Mouse (Mus musculus) c-Kit-positive CD71-negative TER-119-negative erythroid progenitor cells, embryonic 14.5 days (primary cell): ENCODE results near the gene Ccl9.

Experiments
- DNase-seq: peaks from one replicate; pipeline ENCODE4 v3.0.0-alpha.2; 2013; ENCODE audit warnings: low read depth

The Ccl9 gene

GRCm38 (mm10) chr11:83578186-83578760, at the start of gene Ccl9:
Ccl9 (minus strand) TSS chr11:83578636.
- no peak for DNase-seq

GRCm38 (mm10) chr11:83623586-83623985, 45.1 kb upstream of the Ccl9 start:
- no peak for DNase-seq

GRCm38 (mm10) chr11:83619037-83619436, 40.6 kb upstream of the Ccl9 start:
- DNase-seq: no peak

- DNase-seq: no peak
Measured at GRCm38 (mm10) chr11:83618238-83618637, 39.8 kb upstream of the Ccl9 start.

GRCm38 (mm10) chr11:83616586-83616985, 38.1 kb upstream of the Ccl9 start:
- no peak for DNase-seq

GRCm38 (mm10) chr11:83610900-83611299, 32.5 kb upstream of the Ccl9 start:
- no peak for DNase-seq

GRCm38 (mm10) chr11:83606396-83606795, 28.0 kb upstream of the Ccl9 start:
- no peak for DNase-seq

- DNase-seq: no peak
Measured at GRCm38 (mm10) chr11:83605535-83605934, 27.1 kb upstream of the Ccl9 start.

- no peak for DNase-seq
Measured at GRCm38 (mm10) chr11:83604698-83605097, 26.3 kb upstream of the Ccl9 start.

GRCm38 (mm10) chr11:83603399-83603798, 25.0 kb upstream of the Ccl9 start:
- DNase-seq: no peak

GRCm38 (mm10) chr11:83600576-83600975, 22.1 kb upstream of the Ccl9 start:
- no peak for DNase-seq

GRCm38 (mm10) chr11:83598991-83599390, 20.6 kb upstream of the Ccl9 start:
- no peak for DNase-seq

- DNase-seq: no peak
Measured at GRCm38 (mm10) chr11:83598207-83598837, 19.9 kb upstream of the Ccl9 start.

- no peak for DNase-seq
Measured at GRCm38 (mm10) chr11:83597796-83598195, 19.4 kb upstream of the Ccl9 start.

GRCm38 (mm10) chr11:83595669-83596455, 17.4 kb upstream of the Ccl9 start:
- no peak for DNase-seq

GRCm38 (mm10) chr11:83593453-83593852, 15.0 kb upstream of the Ccl9 start:
- no peak for DNase-seq

GRCm38 (mm10) chr11:83592853-83593252, 14.4 kb upstream of the Ccl9 start, which contains the start of gene Ccl6:
Ccl6 (minus strand) TSS chr11:83593087.
- DNase-seq: no peak

- no peak for DNase-seq
Measured at GRCm38 (mm10) chr11:83584232-83584631, 5.8 kb upstream of the Ccl9 start.

- no peak for DNase-seq
Measured at GRCm38 (mm10) chr11:83583450-83583754, 5.0 kb upstream of the Ccl9 start.

GRCm38 (mm10) chr11:83582626-83583449, 4.4 kb upstream of the Ccl9 start:
- no peak for DNase-seq

GRCm38 (mm10) chr11:83581626-83582610, 3.5 kb upstream of the Ccl9 start:
- no peak for DNase-seq
